Mouse (Mus musculus) megakaryocyte, embryonic 14.5 days (primary cell): Measurements from ENCODE around the gene Ddx43.

ENCODE experiments used
- FLI1 ChIP-seq: IDR thresholded peaks from 2 replicates; pipeline ENCODE4 v1.6.1; 2012; ENCODE audit warnings: low read length, inconsistent platforms, mixed read lengths
- GATA1 ChIP-seq: IDR thresholded peaks from 3 replicates; pipeline ENCODE4 v1.6.1; 2012; ENCODE audit warnings: mixed read lengths, low read length, inconsistent platforms, borderline replicate concordance

DNA sequence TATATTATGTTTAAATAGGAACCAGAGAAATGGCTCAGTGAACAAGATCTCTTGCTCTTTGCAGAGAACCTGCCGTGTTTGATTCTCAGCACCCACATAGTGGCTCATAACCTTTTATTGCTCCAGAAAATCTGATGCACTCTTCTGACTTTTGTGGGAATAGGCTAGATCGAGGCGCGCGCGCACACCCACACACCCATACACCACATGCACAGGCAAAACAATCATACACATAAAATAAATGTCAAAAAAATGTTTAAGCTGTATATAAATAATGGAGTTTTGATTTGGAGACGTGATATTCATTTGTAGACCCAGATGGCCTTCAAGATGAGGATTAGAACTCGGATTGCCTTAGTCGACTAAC is 52.0 kb downstream of the Ddx43 start:
- TF ChIP-seq GATA1 (no peak), FLI1 (no peak)
